Mouse (Mus musculus): ENCODE measurements at regions not wholly inside any gene's neighbourhood (a gene's known extent, or its start where the extent isn't known, plus 50 kb on each side); places are given as distances from the start of the nearest gene placed in this dataset.

- peak; percentile 97 for TF ChIP-seq CTCF (IDR thresholded peaks at IDR 0.05)
- peak; percentile 87 for ATAC-seq (ENCODE audit: low FRiP score)
- Histone ChIP-seq H3K4me3 (ENCODE audit: low read depth, low read length) (no peak overlapping the region), H3K9ac (replicated peaks; ENCODE audit: low read length, poor library complexity, severe bottlenecking) (no peak overlapping the region), H3K4me2 (ENCODE audit: low read depth, low read length, poor library complexity, severe bottlenecking) (no peak overlapping the region), H3K27ac (ENCODE audit: low read depth, low read length) (peak overlapping the region; percentile 62), H3K27me3 (ENCODE audit: insufficient read depth, low read length) (no peaks in the 10 kb centered on the region), H3K9me3 (ENCODE audit: low read length) (no peaks in the 10 kb centered on the region), H3K36me3 (ENCODE audit: insufficient read depth, low read length) (no peaks in the 10 kb centered on the region), H3K4me1 (ENCODE audit: insufficient read depth, low read length) (no peaks in the 10 kb centered on the region; the same call in 1 of the 2 replicates)
- WGBS, result 0% methylated on average over 1 of the region's 1 CpGs
- DNase-seq (ENCODE audit: low spot score), result peak; percentile 94
These were observed 662.5 kb upstream of the Nrsn1 start for GRCm38 (mm10) chr13:25932810-25933209.

GRCm38 (mm10) chr13:25932365-25932764, 662.1 kb upstream of the Nrsn1 start:
- DNase-seq (ENCODE audit: low spot score) (peak; percentile 2), ATAC-seq (ENCODE audit: low FRiP score) (no peak)
- H3K9me3 ChIP-seq (ENCODE audit: low read length), result no peaks in the 10 kb centered on the region
- no peaks in the 10 kb centered on the region; the same call in 1 of the 2 replicates for H3K4me1 ChIP-seq (ENCODE audit: insufficient read depth, low read length)
- H3K36me3 ChIP-seq (ENCODE audit: insufficient read depth, low read length), result no peaks in the 10 kb centered on the region
- no peak overlapping the region for H3K4me3 ChIP-seq (ENCODE audit: low read depth, low read length)
- H3K27me3 ChIP-seq (ENCODE audit: insufficient read depth, low read length), result no peaks in the 10 kb centered on the region
- TF ChIP-seq CTCF (IDR thresholded peaks at IDR 0.05), result no peak
- 15% methylated on average over 2 of the region's 2 CpGs for WGBS
- H3K27ac ChIP-seq (ENCODE audit: low read depth, low read length), result peak overlapping the region; percentile 49; the same call in 1 of the 2 replicates
- H3K9ac ChIP-seq (replicated peaks; ENCODE audit: low read length, poor library complexity, severe bottlenecking), result no peak overlapping the region; the same call in 1 of the 2 replicates
- H3K4me2 ChIP-seq (ENCODE audit: low read depth, low read length, poor library complexity, severe bottlenecking), result no peak overlapping the region

GRCm38 (mm10) chr13:25925685-25926084, 655.4 kb upstream of the Nrsn1 start:
- Histone ChIP-seq H3K4me1 (ENCODE audit: insufficient read depth, low read length) (no peaks in the 10 kb centered on the region), H3K27ac (ENCODE audit: low read depth, low read length) (no peak overlapping the region), H3K9me3 (ENCODE audit: low read length) (no peaks in the 10 kb centered on the region), H3K27me3 (ENCODE audit: insufficient read depth, low read length) (no peaks in the 10 kb centered on the region), H3K36me3 (ENCODE audit: insufficient read depth, low read length) (no peaks in the 10 kb centered on the region), H3K9ac (replicated peaks; ENCODE audit: low read length, poor library complexity, severe bottlenecking) (no peak overlapping the region), H3K4me2 (ENCODE audit: low read depth, low read length, poor library complexity, severe bottlenecking) (no peak overlapping the region), H3K4me3 (ENCODE audit: low read depth, low read length) (no peak overlapping the region)
- no peak for DNase-seq (ENCODE audit: low spot score)
- WGBS, result 82% methylated on average over 5 of the region's 5 CpGs
- ATAC-seq (ENCODE audit: low FRiP score), result no peak
- TF ChIP-seq CTCF (IDR thresholded peaks at IDR 0.05), result no peak

GRCm38 (mm10) chr13:25899871-25900270, 629.6 kb upstream of the Nrsn1 start:
- TF ChIP-seq CTCF (IDR thresholded peaks at IDR 0.05), result no peak
- DNase-seq (ENCODE audit: low spot score) (no peak), ATAC-seq (ENCODE audit: low FRiP score) (no peak)
- Histone ChIP-seq H3K4me2 (ENCODE audit: low read depth, low read length, poor library complexity, severe bottlenecking) (no peak overlapping the region), H3K9ac (replicated peaks; ENCODE audit: low read length, poor library complexity, severe bottlenecking) (no peak overlapping the region; the same call in 1 of the 2 replicates), H3K4me1 (ENCODE audit: insufficient read depth, low read length) (no peaks in the 10 kb centered on the region), H3K36me3 (ENCODE audit: insufficient read depth, low read length) (no peaks in the 10 kb centered on the region), H3K9me3 (ENCODE audit: low read length) (no peaks in the 10 kb centered on the region), H3K4me3 (ENCODE audit: low read depth, low read length) (no peak overlapping the region), H3K27me3 (ENCODE audit: insufficient read depth, low read length) (no peaks in the 10 kb centered on the region), H3K27ac (ENCODE audit: low read depth, low read length) (no peak overlapping the region)
- WGBS, result 48% methylated on average over 5 of the region's 5 CpGs

GRCm38 (mm10) chr13:25893150-25893549, 622.8 kb upstream of the Nrsn1 start:
- H3K36me3 ChIP-seq (ENCODE audit: insufficient read depth, low read length), result no peaks in the 10 kb centered on the region
- 67% methylated on average over 2 of the region's 2 CpGs for WGBS
- no peak overlapping the region for H3K4me2 ChIP-seq (ENCODE audit: low read depth, low read length, poor library complexity, severe bottlenecking)
- DNase-seq (ENCODE audit: low spot score), result no peak
- no peak overlapping the region for H3K27ac ChIP-seq (ENCODE audit: low read depth, low read length)
- H3K4me1 ChIP-seq (ENCODE audit: insufficient read depth, low read length), result no peaks in the 10 kb centered on the region
- ATAC-seq (ENCODE audit: low FRiP score), result no peak
- no peak overlapping the region for H3K9ac ChIP-seq (replicated peaks; ENCODE audit: low read length, poor library complexity, severe bottlenecking)
- no peaks in the 10 kb centered on the region for H3K9me3 ChIP-seq (ENCODE audit: low read length)
- no peak for TF ChIP-seq CTCF (IDR thresholded peaks at IDR 0.05)
- H3K27me3 ChIP-seq (ENCODE audit: insufficient read depth, low read length), result no peaks in the 10 kb centered on the region
- no peak overlapping the region for H3K4me3 ChIP-seq (ENCODE audit: low read depth, low read length)

- no peak overlapping the region for H3K9ac ChIP-seq (replicated peaks; ENCODE audit: low read length, poor library complexity, severe bottlenecking)
- H3K4me2 ChIP-seq (ENCODE audit: low read depth, low read length, poor library complexity, severe bottlenecking), result no peak overlapping the region
- no peaks in the 10 kb centered on the region for H3K36me3 ChIP-seq (ENCODE audit: insufficient read depth, low read length)
- no peak overlapping the region for H3K4me3 ChIP-seq (ENCODE audit: low read depth, low read length)
- H3K9me3 ChIP-seq (ENCODE audit: low read length), result no peaks in the 10 kb centered on the region
- H3K4me1 ChIP-seq (ENCODE audit: insufficient read depth, low read length), result no peaks in the 10 kb centered on the region
- TF ChIP-seq CTCF (IDR thresholded peaks at IDR 0.05), result no peak
- no peaks in the 10 kb centered on the region for H3K27me3 ChIP-seq (ENCODE audit: insufficient read depth, low read length)
- WGBS, result 63% methylated on average over 4 of the region's 4 CpGs
- peak; percentile 27 for DNase-seq (ENCODE audit: low spot score)
- no peak; the same call in 1 of the 2 replicates for ATAC-seq (ENCODE audit: low FRiP score)
- H3K27ac ChIP-seq (ENCODE audit: low read depth, low read length), result no peak overlapping the region
These were observed 612.5 kb upstream of the Nrsn1 start for GRCm38 (mm10) chr13:25882818-25883217.

Measured in midbrain, postnatal 0 days (tissue).